Mouse (Mus musculus) embryonic facial prominence, embryonic 12.5 days (tissue): Measurements from ENCODE around the gene Nrp2. TPM values are rescaled to one million over a fixed set of nuclear protein-coding genes. Genes with fewer than 3 reads are reported as not detected.

ENCODE experiments used
- ATAC-seq: fragments of 200-750 bp; cut with Nextera tagmentation; 2 replicates; pipeline ENCODE4 v1.8.0; 2017; ENCODE audit not compliant: insufficient number of reproducible peaks, insufficient read depth, low FRiP score, low TSS enrichment
- H3K27ac ChIP-seq: fragments of 300-500 bp; sonication (generic); 2 replicates; pipeline ENCODE4 v1.5.1; 2016; ENCODE audit warnings: mild to moderate bottlenecking
- H3K27me3 ChIP-seq: fragments of 300-500 bp; sonication (generic); 2 replicates; pipeline ENCODE4 v1.6.1; 2016; ENCODE audit warnings: mild to moderate bottlenecking, moderate library complexity
- H3K36me3 ChIP-seq: fragments of 300-500 bp; sonication (generic); 2 replicates; pipeline ENCODE4 v1.6.1; 2016; ENCODE audit warnings: mild to moderate bottlenecking
- H3K4me1 ChIP-seq: fragments of 300-500 bp; sonication (generic); 2 replicates; pipeline ENCODE4 v1.6.1; 2016
- H3K4me2 ChIP-seq: fragments of 300-500 bp; sonication (generic); replicated peaks from 2 replicates; pipeline ENCODE4 v1.6.1; 2016; ENCODE audit warnings: mild to moderate bottlenecking, moderate library complexity
- H3K4me3 ChIP-seq: fragments of 300-500 bp; sonication (generic); 2 replicates; pipeline ENCODE4 v1.5.1; 2016; ENCODE audit warnings: mild to moderate bottlenecking
- H3K9ac ChIP-seq: fragments of 300-500 bp; sonication (generic); 2 replicates; pipeline ENCODE4 v1.6.1; 2016; ENCODE audit warnings: mild to moderate bottlenecking, moderate library complexity
- H3K9me3 ChIP-seq: fragments of 300-500 bp; sonication (generic); 2 replicates; pipeline ENCODE4 v1.6.1; 2016; ENCODE audit warnings: mild to moderate bottlenecking, moderate library complexity
- WGBS: fragments of 180-500 bp; shearing (Covaris S2); methylation state at CpG from one replicate; pipeline ENCODE4 v1.1.7; 2016; 5-methylcytosine and 5-hydroxymethylcytosine counted together
- polyA plus RNA-seq: library from polyadenylated mRNA; unstranded; fragments of >200 nt; fragmentation: Nextera tagmentation; extraction: Ambion mirVana; gene quantifications from 2 replicates; pipeline ENCODE4 v1.2.1, GENCODE M21; 2016

Nrp2 gene
- polyA plus RNA-seq, 1 experiment from 2014 or later = 46.2 TPM

GRCm38 (mm10) chr1:62796038-62796647 is 93.1 kb downstream of the Nrp2 start:
- WGBS = 55% methylated on average over 9 of the region's 9 CpGs
- Histone ChIP-seq H3K9ac (no peak overlapping the region), H3K27ac (no peak overlapping the region), H3K4me1 (peaks cover 26% of the 10 kb centered on the region), H3K36me3 (0 out of 2 replicates have a peak, but pooled peaks cover 3% of the 10 kb centered on the region), H3K27me3 (no peaks in the 10 kb centered on the region), H3K4me2 (peak overlapping the region; percentile 32), H3K4me3 (no peak overlapping the region), H3K9me3 (no peaks in the 10 kb centered on the region)
- peak; percentile 76; the same call in 1 of the 2 replicates for ATAC-seq

- H3K9me3 ChIP-seq = no peaks in the 10 kb centered on the region
- H3K27me3 ChIP-seq = no peaks in the 10 kb centered on the region
- H3K4me1 ChIP-seq = peaks cover 21% of the 10 kb centered on the region
- no peak for ATAC-seq
- H3K9ac ChIP-seq = no peak overlapping the region
- no peak overlapping the region for H3K4me2 ChIP-seq
- H3K36me3 ChIP-seq = 0 out of 2 replicates have a peak, but pooled peaks cover 10% of the 10 kb centered on the region
- WGBS = 49% methylated on average over 4 of the region's 4 CpGs
- no peak overlapping the region for H3K4me3 ChIP-seq
- H3K27ac ChIP-seq = no peak overlapping the region
Measured at GRCm38 (mm10) chr1:62799427-62799826, 96.3 kb downstream of the Nrp2 start.

- no peak for ATAC-seq
- WGBS = 85% methylated on average over 5 of the region's 5 CpGs
- H3K9me3 ChIP-seq = no peaks in the 10 kb centered on the region
Measured at GRCm38 (mm10) chr1:62800351-62800750, 97.3 kb downstream of the Nrp2 start.

GRCm38 (mm10) chr1:62801429-62801828 is 98.3 kb downstream of the Nrp2 start:
- Histone ChIP-seq H3K9ac (no peak overlapping the region), H3K4me1 (peaks cover 15% of the 10 kb centered on the region; the same call in 1 of the 2 replicates), H3K9me3 (no peaks in the 10 kb centered on the region), H3K4me3 (no peak overlapping the region), H3K4me2 (no peak overlapping the region), H3K27me3 (no peaks in the 10 kb centered on the region), H3K27ac (no peak overlapping the region), H3K36me3 (0 out of 2 replicates have a peak, but pooled peaks cover 7% of the 10 kb centered on the region)
- WGBS = 52% methylated on average over 4 of the region's 4 CpGs
- ATAC-seq = no peak

More at GRCm38 (mm10) chr1:62800351-62800750, 97.3 kb downstream of the Nrp2 start:
- Histone ChIP-seq H3K27me3 (no peaks in the 10 kb centered on the region), H3K9ac (no peak overlapping the region), H3K4me1 (peaks cover 21% of the 10 kb centered on the region), H3K4me2 (no peak overlapping the region), H3K27ac (no peak overlapping the region), H3K4me3 (no peak overlapping the region), H3K36me3 (0 out of 2 replicates have a peak, but pooled peaks cover 10% of the 10 kb centered on the region)

DNA sequence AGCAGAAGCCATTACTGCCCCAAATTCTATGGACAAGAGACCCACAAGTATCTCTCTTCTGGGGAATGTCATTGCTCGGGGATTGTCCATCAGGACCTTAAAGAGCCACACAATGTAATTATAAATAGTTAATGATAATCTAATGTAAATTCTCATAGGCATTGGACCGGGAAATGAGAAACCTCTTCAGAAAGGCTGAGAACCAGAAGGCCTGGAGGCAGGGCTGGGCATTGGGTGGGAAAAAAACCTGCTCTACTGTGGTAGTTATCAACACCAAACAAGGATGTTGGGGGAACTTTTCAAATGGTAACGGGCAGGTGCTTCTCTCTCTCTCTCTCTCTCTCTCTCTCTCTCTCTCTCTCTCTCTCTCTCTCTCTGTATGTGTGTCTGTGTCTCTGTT is 98.8 kb downstream of the Nrp2 start:
- 75% methylated on average over 3 of the region's 3 CpGs for WGBS
- no peaks in the 10 kb centered on the region for H3K9me3 ChIP-seq

DNA sequence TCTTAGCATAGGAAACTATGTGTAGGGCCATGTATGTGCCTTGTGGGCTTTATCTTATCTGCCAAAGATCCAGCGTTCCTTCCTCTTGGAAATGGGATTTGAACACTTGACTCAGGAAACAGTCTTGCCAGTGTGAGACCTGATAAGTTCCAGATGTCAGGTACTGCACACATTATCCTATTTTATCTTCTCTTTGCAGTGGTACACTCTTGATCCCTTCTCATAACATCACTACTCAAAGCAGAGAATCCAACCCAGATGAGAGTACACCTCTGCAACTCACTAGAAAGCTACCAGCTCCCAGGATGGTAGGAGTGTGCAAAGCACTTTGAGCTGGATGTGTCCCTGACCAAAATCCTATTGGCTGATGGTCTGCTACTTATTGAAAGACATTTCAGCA is 100.5 kb downstream of the Nrp2 start:
- Histone ChIP-seq H3K4me2 (no peak overlapping the region), H3K9ac (no peak overlapping the region), H3K4me3 (no peak overlapping the region), H3K27ac (no peak overlapping the region), H3K36me3 (0 out of 2 replicates have a peak, but pooled peaks cover 7% of the 10 kb centered on the region), H3K27me3 (no peaks in the 10 kb centered on the region), H3K4me1 (peaks cover 18% of the 10 kb centered on the region), H3K9me3 (no peaks in the 10 kb centered on the region)
- WGBS = 68% methylated on average over 1 of the region's 1 CpGs
- no peak for ATAC-seq

More for the DNA sequence above, 98.8 kb downstream of the Nrp2 start:
- Histone ChIP-seq H3K27ac (no peak overlapping the region), H3K27me3 (no peaks in the 10 kb centered on the region), H3K4me3 (no peak overlapping the region), H3K4me2 (no peak overlapping the region), H3K36me3 (0 out of 2 replicates have a peak, but pooled peaks cover 7% of the 10 kb centered on the region), H3K9ac (no peak overlapping the region), H3K4me1 (peaks cover 14% of the 10 kb centered on the region)
- no peak for ATAC-seq

DNA sequence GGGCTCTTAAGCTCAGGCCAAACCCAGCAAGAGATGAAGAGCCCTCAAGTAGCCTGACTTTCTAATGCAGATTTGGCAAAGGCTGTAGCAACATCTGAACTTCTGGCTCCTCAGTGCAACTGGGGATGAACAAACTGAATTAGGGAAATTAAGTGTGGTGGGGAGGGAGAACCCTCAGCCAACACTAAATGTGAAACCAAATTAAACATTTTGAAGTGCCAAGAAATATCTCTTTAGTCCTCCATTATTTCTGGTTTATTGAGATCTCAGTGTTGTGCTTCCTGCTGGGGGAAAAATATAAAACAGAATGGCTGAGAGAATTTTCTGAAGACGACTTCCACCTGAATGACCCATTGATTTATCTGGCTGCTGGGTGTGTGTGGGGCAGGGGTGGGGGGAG is 102.9 kb downstream of the Nrp2 start:
- Histone ChIP-seq H3K9ac (no peak overlapping the region), H3K4me2 (no peak overlapping the region), H3K4me3 (no peak overlapping the region), H3K27ac (0 out of 2 replicates have a peak overlapping the region, but pooled peaks have one; percentile 6), H3K27me3 (no peaks in the 10 kb centered on the region), H3K36me3 (0 out of 2 replicates have a peak, but pooled peaks cover 7% of the 10 kb centered on the region), H3K9me3 (no peaks in the 10 kb centered on the region), H3K4me1 (peaks cover 20% of the 10 kb centered on the region)
- 30% methylated on average over 1 of the region's 1 CpGs for WGBS
- ATAC-seq = no peak

GRCm38 (mm10) chr1:62808395-62808794 is 105.3 kb downstream of the Nrp2 start:
- Histone ChIP-seq H3K4me2 (no peak overlapping the region), H3K4me3 (no peak overlapping the region), H3K4me1 (peaks cover 28% of the 10 kb centered on the region), H3K9ac (no peak overlapping the region), H3K27me3 (no peaks in the 10 kb centered on the region), H3K9me3 (no peaks in the 10 kb centered on the region), H3K36me3 (0 out of 2 replicates have a peak, but pooled peaks cover 4% of the 10 kb centered on the region), H3K27ac (no peak overlapping the region)
- no peak for ATAC-seq
- 88% methylated on average over 4 of the region's 4 CpGs for WGBS

GRCm38 (mm10) chr1:62809601-62810228 is 106.6 kb downstream of the Nrp2 start:
- H3K36me3 ChIP-seq = no peaks in the 10 kb centered on the region
- H3K9ac ChIP-seq = no peak overlapping the region
- H3K27ac ChIP-seq = no peak overlapping the region
- WGBS = 87% methylated on average over 8 of the region's 8 CpGs
- no peak overlapping the region for H3K4me2 ChIP-seq
- H3K9me3 ChIP-seq = no peaks in the 10 kb centered on the region
- H3K4me1 ChIP-seq = peaks cover 32% of the 10 kb centered on the region
- no peaks in the 10 kb centered on the region for H3K27me3 ChIP-seq
- ATAC-seq = no peak
- H3K4me3 ChIP-seq = no peak overlapping the region

GRCm38 (mm10) chr1:62811141-62811540 is 108.1 kb downstream of the Nrp2 start:
- 94% methylated on average over 7 of the region's 7 CpGs for WGBS
- Histone ChIP-seq H3K9me3 (no peaks in the 10 kb centered on the region), H3K27ac (no peak overlapping the region)

GRCm38 (mm10) chr1:62812701-62813684 is 109.9 kb downstream of the Nrp2 start:
- Histone ChIP-seq H3K36me3 (peaks cover 6% of the 10 kb centered on the region; the same call in 1 of the 2 replicates), H3K4me2 (no peak overlapping the region), H3K9ac (no peak overlapping the region), H3K27ac (no peak overlapping the region), H3K27me3 (no peaks in the 10 kb centered on the region), H3K9me3 (no peaks in the 10 kb centered on the region), H3K4me3 (no peak overlapping the region), H3K4me1 (peaks cover 16% of the 10 kb centered on the region; the same call in 1 of the 2 replicates)
- no peak for ATAC-seq
- WGBS = 37% methylated on average over 10 of the region's 10 CpGs

More at GRCm38 (mm10) chr1:62811141-62811540, 108.1 kb downstream of the Nrp2 start:
- H3K9ac ChIP-seq = no peak overlapping the region
- no peak for ATAC-seq
- H3K4me1 ChIP-seq = peaks cover 22% of the 10 kb centered on the region
- H3K27me3 ChIP-seq = no peaks in the 10 kb centered on the region
- H3K36me3 ChIP-seq = peaks cover 3% of the 10 kb centered on the region; the same call in 1 of the 2 replicates
- no peak overlapping the region for H3K4me2 ChIP-seq
- H3K4me3 ChIP-seq = no peak overlapping the region
